ENCODE assay signal across 28 mouse cellular contexts in genomic region chr11:19394372-19394771, GRCm38 (mm10).
DNase-seq lines count a peak whose midpoint lies in the region; ATAC-seq and TF ChIP-seq lines count a peak whose summit lies in the region.
"Had no signal": no experiment of that assay in that cellular context is flagged by ENCODE, and none has a peak within 500 bp of the region (broad histone marks: within the 10 kb centered on the region; RNA-seq: fewer than 3 reads in every experiment).

No protein-coding gene starts in this region.

- DNase-seq in frontal cortex, postnatal 36 days (ENCODE audit: low spot score in 2 of 2) = no peak
- DNase-seq in midbrain, postnatal 0 days (ENCODE audit: low spot score) = peak; percentile 6
- no peak for DNase-seq in midbrain, embryonic 11.5 days (ENCODE audit: low spot score, missing footprints)
- DNase-seq in yolk sac, embryonic 10.5 days (ENCODE audit: low spot score) = peak; percentile 13
- no peak for DNase-seq in ovary, adult 18-20 months (ENCODE audit: low spot score)
- DNase-seq in layer of hippocampus, adult 18-20 months (ENCODE audit: low spot score in 2 of 2) = no peak
- DNase-seq: adrenal gland, adult 8-10 months; adrenal gland, postnatal 25 days; cerebellum, adult 18-20 months; cerebellum, adult 9-10 months; cerebellum, postnatal 14 days; embryo, embryonic 11 days; gastrocnemius, postnatal 25 days; heart, adult 18-20 months; heart, postnatal 10 days; heart, postnatal 36 days had no signal

- no peaks in the 10 kb centered on the region for H3K4me1 ChIP-seq in midbrain, postnatal 0 days (ENCODE audit: insufficient read depth, low read length)
- no peaks in the 10 kb centered on the region for H3K4me1 ChIP-seq in midbrain, embryonic 11.5 days (ENCODE audit: control insufficient read depth, insufficient read depth, low read length)
- H3K4me1 ChIP-seq: embryonic facial prominence, embryonic 10.5 days; embryonic facial prominence, embryonic 13.5 days; forebrain, embryonic 12.5 days; heart, embryonic 15.5 days; intestine, embryonic 15.5 days had no signal

- no peaks in the 10 kb centered on the region for H3K9me3 ChIP-seq in midbrain, postnatal 0 days (ENCODE audit: low read length)
- no peaks in the 10 kb centered on the region for H3K9me3 ChIP-seq in midbrain, embryonic 11.5 days (ENCODE audit: control insufficient read depth, low read length)
- H3K9me3 ChIP-seq: embryonic facial prominence, embryonic 10.5 days; embryonic facial prominence, embryonic 13.5 days; forebrain, embryonic 12.5 days; heart, embryonic 12.5 days; heart, embryonic 15.5 days; intestine, embryonic 15.5 days had no signal

- H3K4me3 ChIP-seq in midbrain, postnatal 0 days (ENCODE audit: low read depth, low read length) = no peak overlapping the region
- H3K4me3 ChIP-seq in midbrain, embryonic 11.5 days (ENCODE audit: low read depth, low read length) = no peak overlapping the region
- H3K4me3 ChIP-seq: embryonic facial prominence, embryonic 10.5 days; embryonic facial prominence, embryonic 13.5 days; erythroblast, embryonic 14.5 days; forebrain, embryonic 12.5 days; heart, embryonic 12.5 days; heart, embryonic 15.5 days; intestine, embryonic 15.5 days had no signal

- H3K36me3 ChIP-seq in midbrain, postnatal 0 days (ENCODE audit: insufficient read depth, low read length) = no peaks in the 10 kb centered on the region
- no peaks in the 10 kb centered on the region for H3K36me3 ChIP-seq in midbrain, embryonic 11.5 days (ENCODE audit: control insufficient read depth, insufficient read depth, low read length)
- H3K36me3 ChIP-seq: embryonic facial prominence, embryonic 10.5 days; embryonic facial prominence, embryonic 13.5 days; forebrain, embryonic 12.5 days; heart, embryonic 12.5 days; heart, embryonic 15.5 days; intestine, embryonic 15.5 days had no signal

- TF ChIP-seq CTCF in midbrain, postnatal 0 days (IDR thresholded peaks at IDR 0.05) = no peak

- H3K4me2 ChIP-seq in midbrain, postnatal 0 days (ENCODE audit: low read depth, low read length, poor library complexity, severe bottlenecking) = no peak overlapping the region
- H3K4me2 ChIP-seq in midbrain, embryonic 11.5 days = no peak overlapping the region
- H3K4me2 ChIP-seq: embryonic facial prominence, embryonic 13.5 days; forebrain, embryonic 12.5 days; heart, embryonic 12.5 days; heart, embryonic 15.5 days; hindbrain, embryonic 14.5 days; intestine, embryonic 15.5 days had no signal

- peak; percentile 84 for ATAC-seq in frontal cortex, adult (ENCODE audit: low TSS enrichment)
- ATAC-seq in midbrain, postnatal 0 days (ENCODE audit: low FRiP score) = no peak
- ATAC-seq in midbrain, embryonic 11.5 days (ENCODE audit: low FRiP score) = no peak
- ATAC-seq in common myeloid progenitor, adult 5-6 weeks (replicated peaks; ENCODE audit: low read depth, poor library complexity, severe bottlenecking) = 0 out of 2 replicates have a peak, but pooled peaks have one; percentile 36
- ATAC-seq: activated CD4-positive, CD25-positive, alpha-beta regulatory T cell, adult 4 months; forebrain, embryonic 16.5 days; intestine, embryonic 15.5 days had no signal

- H3K27ac ChIP-seq in midbrain, postnatal 0 days (ENCODE audit: low read depth, low read length) = no peak overlapping the region
- H3K27ac ChIP-seq in midbrain, embryonic 11.5 days (ENCODE audit: low read depth, low read length) = no peak overlapping the region
- H3K27ac ChIP-seq: embryonic facial prominence, embryonic 10.5 days; embryonic facial prominence, embryonic 13.5 days; forebrain, embryonic 12.5 days; heart, embryonic 15.5 days; hindbrain, embryonic 14.5 days; intestine, embryonic 15.5 days had no signal

- no peaks in the 10 kb centered on the region for H3K27me3 ChIP-seq in midbrain, postnatal 0 days (ENCODE audit: insufficient read depth, low read length)
- no peaks in the 10 kb centered on the region for H3K27me3 ChIP-seq in midbrain, embryonic 11.5 days (ENCODE audit: control insufficient read depth, insufficient read depth, low read length)
- H3K27me3 ChIP-seq: embryonic facial prominence, embryonic 13.5 days; forebrain, embryonic 12.5 days; heart, embryonic 12.5 days; heart, embryonic 15.5 days; intestine, embryonic 15.5 days had no signal

- H3K9ac ChIP-seq in midbrain, postnatal 0 days (replicated peaks; ENCODE audit: low read length, poor library complexity, severe bottlenecking) = no peak overlapping the region
- no peak overlapping the region for H3K9ac ChIP-seq in midbrain, embryonic 11.5 days (ENCODE audit: low read length)
- H3K9ac ChIP-seq: embryonic facial prominence, embryonic 13.5 days; forebrain, embryonic 12.5 days; heart, embryonic 12.5 days; heart, embryonic 15.5 days; hindbrain, embryonic 14.5 days; intestine, embryonic 15.5 days had no signal

Comparison
In these comparisons a context has a peak if more than half of its experiments do, and no peak if none do; other contexts are left out.
1. DNase-seq: peak in midbrain, postnatal 0 days (single experiment) and yolk sac, embryonic 10.5 days (single experiment); none in frontal cortex, postnatal 36 days (0 of 2), midbrain, embryonic 11.5 days (single experiment), ovary, adult 18-20 months (single experiment) and layer of hippocampus, adult 18-20 months (0 of 2).
2. ATAC-seq: peak in frontal cortex, adult (single experiment) and common myeloid progenitor, adult 5-6 weeks (single experiment); none in midbrain, postnatal 0 days (single experiment) and midbrain, embryonic 11.5 days (single experiment).